Mouse (Mus musculus): ENCODE data around the gene Tmem119.
"Not testable (repeated sequence)": the region's sequence is repeated elsewhere in the genome, so short reads cannot be mapped to it uniquely, and the experiment has no call there.

Gene Tmem119

DNA sequence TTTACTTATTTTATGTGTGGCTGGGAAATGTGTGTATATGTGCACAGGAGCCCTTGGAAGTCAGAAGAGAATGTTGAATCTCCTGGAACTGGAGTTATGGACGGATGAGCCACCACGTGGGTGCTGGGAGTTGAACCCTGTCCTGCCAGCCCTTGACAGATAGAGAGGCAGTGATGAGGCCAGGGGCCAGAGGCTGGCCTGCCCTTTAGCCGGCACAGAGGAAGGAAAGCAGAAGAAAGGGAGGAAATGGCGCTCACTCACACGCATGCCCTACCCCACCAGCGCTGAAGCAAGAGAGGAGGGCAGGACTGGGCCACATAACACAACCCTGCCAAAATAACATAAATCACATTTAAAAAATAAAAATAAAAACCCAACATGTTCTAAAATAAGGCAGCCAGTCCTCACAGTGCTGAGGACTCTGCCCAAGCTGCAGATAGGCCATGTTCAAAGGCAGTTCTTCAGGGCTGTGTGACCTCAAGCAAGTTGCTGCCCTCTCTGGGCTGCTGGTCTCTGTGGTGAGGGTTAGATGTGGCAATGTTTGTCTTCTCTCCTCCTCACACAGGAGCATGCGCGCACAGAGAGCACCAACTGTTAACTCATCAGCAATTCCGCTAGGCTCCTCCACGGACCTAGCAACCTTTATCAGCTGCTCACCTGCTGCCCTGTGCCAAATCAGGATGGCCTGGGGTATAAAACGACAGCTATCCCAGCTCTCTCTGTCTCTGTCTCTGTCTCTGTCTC, 9.7 kb downstream of the Tmem119 start:
- in situ Hi-C loops (cut with MboI) = no loop called here

DNA sequence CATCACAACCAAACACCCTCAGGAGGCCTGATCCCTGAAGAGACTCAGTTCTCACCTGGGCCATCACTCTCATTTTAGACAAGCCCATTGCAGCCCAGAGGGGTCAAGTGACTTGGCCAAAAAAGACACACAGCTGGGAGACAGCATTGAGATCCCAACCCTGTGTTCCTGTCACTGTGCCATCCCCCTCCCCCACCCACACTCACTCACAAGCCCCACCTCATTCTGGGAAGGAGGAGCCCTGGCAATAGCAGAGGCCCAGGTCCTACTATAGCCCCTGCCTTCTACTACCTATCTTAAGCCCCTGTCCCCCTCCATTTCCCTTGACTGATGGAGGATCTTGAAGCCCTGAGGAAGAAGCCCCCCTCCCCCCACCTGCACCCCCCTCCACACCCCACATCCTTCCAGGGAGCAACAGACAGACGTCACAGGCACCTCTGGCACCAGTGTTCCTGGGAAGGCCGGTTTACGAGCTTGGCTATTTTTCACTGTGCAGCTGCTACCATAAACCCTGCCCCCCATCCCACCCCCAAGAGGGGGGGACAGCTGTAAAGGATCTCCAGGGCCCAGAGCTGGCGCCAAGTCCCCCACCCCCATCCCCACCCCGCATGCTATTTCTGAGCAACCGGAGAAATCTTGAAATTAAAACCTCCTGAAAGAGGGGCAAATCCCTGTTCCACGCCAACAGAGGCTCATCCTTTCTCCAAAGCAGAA, 11.1 kb downstream of the Tmem119 start:
- in situ Hi-C loops (cut with MboI) = no loop called here

DNA sequence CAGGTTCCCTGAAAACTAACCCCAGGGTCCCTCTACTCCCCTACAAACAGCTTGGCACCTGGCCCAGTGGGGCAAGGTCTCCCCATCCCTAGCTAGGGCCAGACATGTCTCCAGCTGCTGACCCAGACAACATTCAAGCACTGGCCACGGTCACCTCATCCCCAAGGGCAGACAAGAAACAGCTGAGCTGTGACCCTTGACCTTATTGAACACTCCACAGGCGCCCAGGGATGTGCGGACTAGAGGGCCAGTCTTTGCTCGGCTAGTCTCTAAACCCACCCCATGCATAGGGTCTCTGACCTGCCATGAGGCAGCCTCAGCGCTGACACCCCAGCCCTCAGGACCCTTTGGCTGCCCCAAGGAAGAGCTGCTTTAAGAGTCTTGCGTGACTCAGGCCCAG, 11.7 kb downstream of the Tmem119 start:
- in situ Hi-C loops (cut with MboI) = no loop called here

DNA sequence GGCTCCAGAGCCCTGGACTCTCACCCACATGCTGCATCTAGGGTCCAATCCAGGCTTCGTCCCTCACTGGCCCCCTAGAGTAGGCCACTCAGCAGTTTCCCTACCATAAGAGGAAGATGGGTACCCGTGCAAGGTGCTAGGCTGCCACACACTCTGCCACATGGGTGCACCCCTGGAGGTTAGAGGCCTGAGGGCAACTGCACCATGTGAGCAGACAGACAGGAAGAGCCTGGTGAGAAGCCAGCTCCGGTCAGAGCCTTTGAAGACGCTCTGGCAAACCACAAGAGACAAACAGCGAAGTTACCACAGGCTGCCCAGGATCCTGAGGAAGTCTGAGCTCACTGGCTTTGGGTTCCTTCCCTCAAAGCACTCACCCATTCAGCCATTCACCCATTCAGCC, 13.3 kb downstream of the Tmem119 start:
- in situ Hi-C loops (cut with MboI) = no loop called here

DNA sequence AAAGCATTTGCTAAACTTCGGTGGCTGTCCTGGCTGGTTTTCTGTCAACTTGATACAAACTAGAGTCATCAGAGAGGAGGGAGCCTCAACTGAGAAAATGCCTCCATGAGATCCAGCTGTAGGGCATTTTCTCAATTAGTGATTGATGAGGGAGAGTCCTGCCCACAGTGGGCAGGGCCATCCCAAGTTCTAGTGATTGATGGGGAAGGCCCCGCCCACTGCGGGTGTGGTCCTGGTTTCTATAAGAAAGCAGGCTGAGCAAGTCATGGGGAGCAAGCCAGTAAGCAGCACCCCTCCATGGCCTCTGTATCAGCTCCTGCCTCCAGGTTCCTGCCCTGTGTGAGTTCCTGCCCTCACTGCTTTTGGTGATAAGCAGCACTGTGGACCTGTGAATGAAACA, 16.2 kb downstream of the Tmem119 start:
- in situ Hi-C loops (cut with MboI) = not testable (repeated sequence)

DNA sequence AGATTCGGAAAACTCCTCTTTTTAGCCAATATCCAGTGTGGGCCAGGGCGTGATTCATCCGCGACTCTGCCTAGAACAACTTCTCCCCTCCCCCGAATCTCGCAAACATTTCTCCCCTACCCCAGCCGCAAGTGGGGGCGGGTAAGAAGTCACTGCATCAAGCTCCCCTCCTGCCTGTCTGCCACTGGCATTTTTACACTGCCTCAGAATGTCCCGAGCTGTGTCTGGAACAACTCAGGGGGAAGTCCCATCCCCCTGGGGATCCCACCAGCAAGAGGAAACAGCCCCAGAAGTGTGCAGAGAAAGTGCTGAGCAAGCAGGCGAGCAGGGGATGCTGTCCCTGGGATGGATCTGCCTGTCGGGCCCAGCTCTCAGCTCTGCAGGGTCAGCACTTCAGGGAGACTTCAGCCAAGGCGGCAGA, 16.7 kb downstream of the Tmem119 start:
- in situ Hi-C loops (cut with MboI) = no loop called here

DNA sequence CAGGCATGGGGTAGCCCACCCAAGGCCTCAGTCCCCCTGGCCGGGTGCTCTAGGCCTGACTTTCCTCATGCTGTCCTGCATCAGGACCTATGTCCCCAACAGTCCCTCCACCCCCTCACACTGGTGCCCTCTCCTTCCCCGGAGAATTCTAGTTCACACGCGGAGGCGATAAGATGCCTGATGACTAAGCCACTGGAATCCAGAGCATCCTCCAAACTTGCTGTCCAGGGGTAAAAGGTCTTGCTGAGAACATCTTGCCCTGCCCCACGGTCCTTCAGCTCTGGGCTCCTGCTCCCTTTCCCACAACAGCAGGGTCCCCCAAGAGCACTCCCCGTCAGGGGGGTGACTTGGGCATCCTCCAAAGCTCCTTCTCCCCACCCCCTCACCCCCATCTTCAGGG, 17.7 kb downstream of the Tmem119 start:
- in situ Hi-C loops (cut with MboI) = no loop called here

DNA sequence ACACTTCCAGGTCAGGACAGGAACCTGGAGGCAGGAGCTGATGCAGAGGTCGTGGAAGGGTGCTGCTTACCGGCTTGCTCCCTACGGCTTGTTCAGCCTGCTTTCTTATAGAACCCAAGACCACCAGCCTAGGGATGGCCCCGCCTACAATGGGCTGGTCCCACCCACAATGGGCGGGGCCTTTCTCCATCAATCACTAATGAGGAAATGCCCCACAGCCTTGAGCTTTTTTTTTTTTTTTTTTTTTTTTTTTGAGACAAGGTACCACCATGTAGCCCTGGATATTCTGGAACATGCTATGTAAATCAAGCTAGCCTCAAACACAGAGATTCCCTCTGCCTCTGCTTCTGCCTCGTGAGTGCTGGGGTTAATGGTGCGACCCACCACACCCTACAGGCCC, 18.4 kb downstream of the Tmem119 start:
- in situ Hi-C loops (cut with MboI) = no loop called here

DNA sequence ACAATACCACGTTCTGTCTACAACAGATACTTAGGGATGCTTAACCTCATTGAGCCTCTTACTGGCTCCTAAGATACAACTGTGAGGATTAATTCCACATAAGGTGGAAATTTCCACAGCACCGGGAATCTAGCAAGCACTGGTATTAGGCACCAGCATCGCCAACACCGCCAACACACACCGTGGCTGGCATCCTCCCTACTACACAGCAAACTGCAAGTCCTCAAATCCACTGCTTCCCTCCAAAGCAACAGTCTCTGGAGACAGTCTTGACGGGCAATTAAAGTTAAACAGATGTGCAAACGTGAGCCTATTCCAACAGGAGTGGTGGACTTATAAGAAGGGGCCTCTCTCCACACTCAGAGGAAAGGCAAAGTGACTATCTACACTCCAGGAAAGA, 19.1 kb downstream of the Tmem119 start:
- in situ Hi-C loops (cut with MboI) = no loop called here

DNA sequence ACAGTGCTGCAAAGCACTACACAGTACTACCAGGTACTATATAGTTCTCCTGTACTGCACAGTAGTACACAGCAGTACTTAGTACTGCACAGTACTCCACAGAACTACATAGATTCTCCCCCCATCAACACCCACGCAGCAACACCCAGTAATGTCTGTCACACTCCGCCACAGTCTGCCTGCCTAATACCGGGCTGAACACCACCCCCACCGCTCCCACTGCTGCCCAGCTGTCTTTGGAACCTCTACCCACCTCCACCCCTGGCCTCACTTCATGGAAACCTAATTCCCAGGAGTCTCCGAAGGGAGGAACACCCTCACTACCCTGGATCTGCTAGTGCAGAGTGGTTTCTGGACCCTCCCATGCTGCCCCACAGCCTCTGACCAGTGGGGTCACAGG, 19.6 kb downstream of the Tmem119 start:
- in situ Hi-C loops (cut with MboI) = no loop called here

DNA sequence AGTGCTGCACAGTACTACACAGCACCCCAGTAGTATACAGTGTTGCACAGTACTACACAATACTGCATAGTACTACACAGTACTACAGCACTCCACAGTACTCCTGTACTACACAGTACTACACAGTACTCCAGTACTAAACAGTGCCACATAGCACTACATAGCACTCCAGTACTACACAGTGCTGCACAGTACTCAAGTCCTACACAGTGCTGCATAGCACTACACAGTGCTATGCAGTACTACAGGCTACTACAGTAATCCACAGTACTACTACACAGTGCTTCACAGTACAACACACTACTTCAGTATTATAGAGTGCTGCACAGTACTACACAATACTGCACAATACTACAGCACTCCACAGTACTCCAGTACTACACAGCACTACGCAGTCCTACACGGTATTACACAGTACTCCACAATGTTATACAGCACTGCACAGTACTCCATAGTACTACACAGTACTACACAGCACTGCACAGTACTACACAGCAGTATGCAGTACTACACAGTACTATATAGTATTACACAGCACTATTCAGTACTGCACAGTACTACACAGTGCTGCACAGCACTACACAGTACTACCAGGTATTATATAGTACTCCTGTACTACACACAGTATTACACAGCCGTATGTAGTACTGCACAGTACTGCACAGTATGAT, 20.1 kb downstream of the Tmem119 start:
- in situ Hi-C loops (cut with MboI) = no loop called here

DNA sequence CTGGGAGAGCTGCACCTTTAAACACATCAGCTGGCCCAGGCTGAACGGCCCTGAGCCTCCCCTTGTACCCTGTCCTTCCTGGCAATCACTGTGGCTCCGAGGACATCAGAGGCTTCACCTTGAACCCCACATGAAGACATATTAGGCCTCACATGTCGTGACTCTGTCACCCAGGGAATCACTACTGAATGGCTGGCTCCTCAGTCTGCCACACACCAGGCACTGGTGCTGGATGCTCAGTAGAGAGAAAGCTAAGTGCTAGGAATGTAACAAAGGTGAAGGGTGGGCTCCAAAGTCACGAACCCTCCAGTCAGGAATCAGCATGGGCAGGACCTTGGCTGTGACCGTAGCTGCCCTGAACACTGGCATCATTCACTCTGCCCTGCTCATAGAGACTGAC, 20.7 kb downstream of the Tmem119 start:
- in situ Hi-C loops (cut with MboI) = no loop called here

DNA sequence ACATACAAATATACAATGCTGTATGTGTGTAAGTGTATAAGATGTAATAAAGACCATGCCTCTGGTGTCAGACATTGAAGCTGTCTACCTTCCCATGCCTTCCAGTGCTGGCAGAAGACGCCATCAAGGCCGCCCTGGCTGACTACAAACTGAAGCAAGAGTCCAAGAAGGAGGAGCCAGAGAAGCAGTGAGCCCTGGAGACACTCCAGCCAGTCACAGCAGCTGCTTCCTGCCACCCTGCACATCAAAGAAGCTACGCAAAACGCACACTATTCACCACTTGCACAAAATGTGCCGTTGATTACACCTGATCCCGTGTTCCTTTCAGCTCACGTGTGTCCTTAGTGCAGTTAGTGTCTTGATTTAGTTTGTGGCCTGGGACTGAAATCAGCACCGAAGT, 22.6 kb downstream of the Tmem119 start:
- in situ Hi-C loops (cut with MboI) = not testable (repeated sequence)

DNA sequence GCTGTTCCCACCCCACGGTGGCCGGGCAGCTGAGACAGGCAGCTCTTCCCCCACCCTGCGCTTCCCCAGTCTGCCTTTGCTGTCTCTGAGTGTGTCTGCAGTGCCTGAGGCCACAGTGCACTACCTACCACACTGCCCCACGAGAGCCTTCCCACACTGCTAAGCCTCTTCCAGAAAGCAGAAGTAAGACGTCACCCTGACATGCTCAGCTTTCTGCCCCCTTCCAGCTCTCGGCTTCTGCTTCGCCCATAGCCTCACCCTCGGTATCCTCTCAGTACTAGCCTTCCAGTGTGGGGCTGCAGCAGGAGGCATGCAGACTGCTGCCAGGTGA, 23.5 kb downstream of the Tmem119 start:
- in situ Hi-C loops (cut with MboI) = no loop called here

DNA sequence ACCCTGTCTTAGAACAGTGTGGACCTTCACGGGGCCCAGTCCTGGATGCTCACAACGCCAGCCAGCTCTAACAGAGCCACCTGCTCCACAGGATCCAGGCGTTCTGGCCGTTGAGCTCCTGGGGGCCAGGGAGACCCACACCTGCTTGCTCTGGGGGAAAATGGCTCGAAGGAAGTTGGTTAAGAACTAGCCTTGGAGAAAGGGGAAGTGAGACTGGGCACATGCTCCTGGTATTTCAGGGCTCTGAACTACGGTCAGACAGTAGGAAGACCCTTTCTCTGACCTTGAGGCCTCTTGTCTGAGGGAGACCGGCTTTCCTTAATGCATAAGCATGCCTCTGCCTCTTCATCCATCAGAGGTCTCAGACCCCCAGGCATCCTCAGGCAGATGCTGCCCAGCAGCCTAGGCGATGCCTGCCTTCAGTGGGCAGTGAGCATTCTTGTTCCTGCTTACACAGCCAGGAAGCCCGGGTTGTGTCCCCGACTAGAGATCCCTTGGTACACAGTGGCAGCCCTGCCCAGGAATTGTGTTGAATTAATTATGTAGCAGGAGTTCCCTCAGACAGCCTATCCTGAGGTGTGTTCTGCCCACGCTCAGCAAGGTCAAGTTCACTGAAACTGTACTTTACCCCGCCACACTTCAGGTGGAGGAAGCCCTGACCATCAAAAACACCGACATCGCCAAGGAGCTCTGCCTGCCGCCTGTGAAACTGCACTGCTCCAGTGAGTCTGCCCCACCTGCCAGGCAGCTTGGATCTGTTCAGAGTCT, 24.0 kb downstream of the Tmem119 start:
- in situ Hi-C loops (cut with MboI) = no loop called here

DNA sequence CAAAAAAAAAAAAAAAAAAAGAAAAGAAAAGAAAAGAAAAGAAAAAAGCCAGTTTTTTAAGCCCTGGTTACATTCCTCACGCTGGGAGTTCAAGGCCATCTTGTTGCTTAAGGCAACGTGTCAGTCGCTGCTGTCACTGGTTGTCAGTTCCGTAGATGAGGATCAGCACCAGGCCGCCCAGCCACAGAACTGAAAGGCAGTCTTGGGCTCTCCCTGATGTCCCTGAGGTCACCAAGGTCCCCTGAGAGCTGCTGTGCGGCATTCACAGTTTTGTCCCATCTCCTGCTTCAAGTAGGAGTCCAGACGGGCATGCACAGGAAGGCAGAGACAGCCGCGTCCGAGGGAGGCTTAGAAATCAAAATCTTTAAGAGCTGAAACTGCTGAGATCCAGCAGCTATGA, 24.7 kb downstream of the Tmem119 start:
- in situ Hi-C loops (cut with MboI) = no loop called here

DNA sequence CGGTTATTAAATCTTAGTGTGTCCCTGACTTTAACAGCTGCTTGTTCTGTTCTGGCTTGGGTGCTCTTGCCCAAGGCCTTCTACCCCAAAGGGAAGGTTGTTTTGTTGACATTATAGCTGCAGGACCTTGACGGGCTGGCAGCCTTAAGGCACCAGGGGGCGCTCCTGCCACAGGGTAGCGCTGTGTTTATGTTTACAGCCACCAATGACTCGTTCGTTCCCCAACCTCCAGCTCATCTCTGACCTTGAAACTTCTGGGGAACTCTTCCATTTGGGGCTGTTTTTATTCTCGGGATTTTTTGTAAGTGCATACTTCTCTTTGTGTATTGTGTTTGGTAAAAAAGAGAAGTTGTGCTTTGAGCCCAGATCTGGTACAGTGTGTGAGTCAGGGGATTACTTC, 26.7 kb downstream of the Tmem119 start:
- in situ Hi-C loops (cut with MboI) = loop anchor here (5.0 kb wide), 1 partner anchor 39 kb away; no protein-coding TSS in a partner anchor

DNA sequence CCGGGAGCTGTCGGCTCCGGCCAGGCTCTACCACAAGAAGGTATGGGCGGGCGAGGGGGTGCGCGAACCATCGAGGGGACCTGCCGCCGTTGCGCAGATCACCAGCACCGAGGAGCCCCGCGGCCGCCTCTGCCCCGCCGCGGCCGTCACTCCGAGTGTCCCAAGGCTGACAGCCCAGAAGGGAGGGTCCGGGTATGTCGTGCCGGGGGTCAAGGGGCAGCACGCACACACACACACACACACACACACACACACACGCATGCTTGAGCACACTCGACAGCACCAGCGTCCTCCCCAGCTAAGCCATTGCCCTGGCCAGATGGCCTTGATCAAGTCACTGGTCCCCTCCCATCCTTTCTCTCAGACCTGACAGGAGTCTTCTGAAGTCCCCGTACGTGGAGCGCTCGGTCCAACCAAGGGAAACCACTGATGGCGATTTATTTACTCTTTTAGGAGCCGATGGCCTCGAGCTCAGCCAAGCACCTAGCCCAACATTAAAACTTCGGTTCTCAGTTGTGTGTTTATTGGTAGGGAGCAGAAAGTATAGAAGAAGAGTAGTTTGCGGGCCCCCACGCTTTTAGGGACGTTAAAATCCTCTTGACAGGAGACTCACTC, 27.3 kb downstream of the Tmem119 start:
- in situ Hi-C loops (cut with MboI) = loop anchor here (5.0 kb wide), 1 partner anchor 39 kb away; no protein-coding TSS in a partner anchor

DNA sequence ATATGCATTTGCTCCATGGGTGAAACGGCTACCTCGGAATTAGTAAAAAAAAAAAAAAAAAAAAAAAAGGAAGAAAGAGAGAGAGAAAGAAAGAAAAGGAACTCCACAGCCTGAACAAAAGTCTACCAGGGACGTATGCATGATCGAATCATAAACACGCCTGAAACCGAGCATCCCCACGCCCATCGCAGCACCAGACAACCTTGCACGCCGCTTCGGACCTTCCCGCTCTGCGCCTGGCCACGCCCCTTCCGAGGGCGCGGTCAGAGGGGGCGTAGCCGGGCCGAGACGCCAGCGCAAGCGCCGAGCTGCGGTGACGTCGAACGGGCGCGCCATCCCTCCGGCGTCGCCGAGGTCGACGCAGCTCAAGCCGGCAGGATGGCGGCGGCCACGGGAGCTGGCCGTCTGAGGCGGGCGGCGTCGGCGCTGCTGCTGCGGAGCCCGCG, 27.8 kb downstream of the Tmem119 start, which contains the start of the genes Sart3 and Iscu:
Gene Sart3 (minus strand): TSS at position 61 of the 446 bp plus-strand sequence.
Gene Iscu (plus strand): TSS at position 299 of the 446 bp plus-strand sequence.
- in situ Hi-C loops (cut with MboI) = loop anchor here (5.0 kb wide), 1 partner anchor 40 kb away; no protein-coding TSS in a partner anchor

DNA sequence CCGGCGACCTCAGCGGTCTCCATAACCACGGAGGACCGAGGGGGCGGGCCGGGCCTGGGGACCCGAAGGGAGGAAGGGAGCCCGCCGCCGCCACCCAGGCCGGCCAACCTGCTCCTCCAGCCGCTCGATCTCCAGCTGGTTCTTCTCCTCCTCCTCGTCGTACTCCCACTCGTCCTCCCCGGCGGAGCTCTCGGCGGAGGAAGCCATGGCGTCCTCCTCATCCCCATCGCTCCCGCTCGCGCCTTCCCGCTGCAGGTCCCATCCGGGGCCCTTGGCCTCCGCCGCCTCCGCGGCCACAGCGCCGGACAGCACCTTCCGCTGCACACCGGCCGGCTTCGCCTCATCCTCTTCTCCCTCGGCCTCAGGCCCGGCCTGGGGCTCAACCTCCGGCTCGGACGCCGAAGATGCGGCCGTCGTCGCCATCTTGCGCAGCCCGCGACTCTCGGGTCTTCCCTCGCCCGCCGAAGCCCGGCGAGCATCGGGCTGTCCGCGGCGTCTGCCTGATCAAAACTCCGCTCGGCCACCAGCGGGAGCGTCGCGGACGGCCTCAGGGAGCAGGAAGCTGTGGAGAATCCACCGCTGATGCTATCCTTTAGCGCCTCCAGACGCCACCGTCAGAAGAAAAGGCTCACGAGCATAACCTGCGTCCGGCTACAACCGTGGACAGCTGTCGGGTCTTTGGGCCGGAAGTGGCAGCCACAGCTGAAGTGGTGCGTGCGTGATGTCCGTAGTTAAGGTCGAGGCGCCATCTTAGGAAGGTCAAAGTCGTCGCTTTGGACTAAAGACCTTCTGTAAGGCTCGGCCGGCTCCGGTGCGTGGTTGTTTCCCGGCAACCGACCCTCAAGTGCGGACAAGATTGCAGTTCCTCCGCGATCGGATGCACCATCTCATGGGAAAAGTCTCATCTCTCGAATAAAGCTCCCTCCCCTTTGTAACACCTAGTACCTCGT, 28.8 kb downstream of the Tmem119 start:
- in situ Hi-C loops (cut with MboI) = loop anchor here (5.0 kb wide), 1 partner anchor 41 kb away; no protein-coding TSS in a partner anchor
